Mouse (Mus musculus) liver, adult 2 months (tissue): ENCODE data around the gene Mad2l2.

Source experiments
- CTCF ChIP-seq: fragments of 200-500 bp; IDR thresholded peaks from 2 replicates; pipeline ENCODE4 v1.5.1; 2011; ENCODE audit warnings: low read depth, low read length, control low read depth
- POLR2A ChIP-seq: fragments of 200-500 bp; IDR thresholded peaks from 2 replicates; pipeline ENCODE4 v1.6.1; 2011; ENCODE audit warnings: low read length, control low read depth; ENCODE audit not compliant: insufficient read depth; ENCODE audit errors: extremely low read depth

DNA sequence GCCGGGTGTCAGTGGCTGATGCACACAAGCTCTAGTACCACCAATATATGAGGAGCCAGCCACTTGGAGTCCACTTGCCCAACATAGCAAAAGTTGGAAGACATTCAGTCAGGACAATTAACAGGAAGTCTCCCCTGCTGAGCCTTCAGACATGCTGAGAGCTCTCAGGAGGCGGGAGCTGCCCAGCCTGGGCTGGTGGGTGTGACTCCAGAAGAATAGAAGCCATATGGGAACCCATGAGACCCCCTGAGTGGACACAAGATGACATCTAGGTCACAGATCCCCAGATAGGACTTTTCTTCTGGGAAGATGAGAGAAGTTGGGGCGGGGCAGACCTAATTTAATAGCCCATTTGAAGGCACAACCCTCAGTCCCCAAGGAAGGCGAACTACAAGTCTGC lies 41.0 kb upstream of the Mad2l2 start:
- no peak for TF ChIP-seq POLR2A
- no peak for TF ChIP-seq CTCF
